Mouse (Mus musculus) bone marrow, adult 2 months (tissue): ENCODE results near the gene Cblb.

ENCODE experiments used
- CTCF ChIP-seq: fragments of 200-500 bp; IDR thresholded peaks from 2 replicates; pipeline ENCODE4 v1.5.1; 2011; ENCODE audit warnings: low read length, control low read depth; ENCODE audit not compliant: control insufficient read depth, insufficient read depth
- POLR2A ChIP-seq: fragments of 200-500 bp; IDR thresholded peaks from 2 replicates; pipeline ENCODE4 v1.6.1; 2011; ENCODE audit warnings: low read depth, mild to moderate bottlenecking, control low read depth, low read length, borderline replicate concordance; ENCODE audit not compliant: control insufficient read depth

GRCm38 (mm10) chr16:52173253-52173652 is 142.2 kb downstream of the Cblb start:
- TF ChIP-seq CTCF (no peak), POLR2A (no peak)
